Mouse (Mus musculus) intestine, postnatal 0 days (tissue): ENCODE data around the gene Ceacam18. TPM values are rescaled to one million over a fixed set of nuclear protein-coding genes. Genes with fewer than 3 reads are reported as not detected.
"Not testable (repeated sequence)": the region's sequence is repeated elsewhere in the genome, so short reads cannot be mapped to it uniquely, and the experiment has no call there.

ENCODE experiments used
- ATAC-seq: fragments of 200-750 bp; cut with Nextera tagmentation; 2 replicates; pipeline ENCODE4 v1.8.0; 2017; ENCODE audit warnings: mild to moderate bottlenecking, moderate TSS enrichment, moderate library complexity
- H3K27ac ChIP-seq: fragments of 300-500 bp; sonication (generic); 2 replicates; pipeline ENCODE4 v1.5.1; 2014; ENCODE audit warnings: mild to moderate bottlenecking, low read depth, low read length, moderate library complexity
- H3K27me3 ChIP-seq: fragments of 300-500 bp; sonication (generic); replicated peaks from 2 replicates; pipeline ENCODE4 v1.6.1; 2014; ENCODE audit warnings: low read length, mixed read lengths; ENCODE audit not compliant: control insufficient read depth, insufficient read depth
- H3K36me3 ChIP-seq: fragments of 300-500 bp; sonication (generic); 2 replicates; pipeline ENCODE4 v1.6.1; 2014; ENCODE audit warnings: mild to moderate bottlenecking, moderate library complexity; ENCODE audit not compliant: control insufficient read depth, insufficient read depth
- H3K4me1 ChIP-seq: fragments of 300-500 bp; sonication (generic); replicated peaks from 2 replicates; pipeline ENCODE4 v1.6.1; 2014; ENCODE audit warnings: antibody characterized with exemption, low read length, mixed read lengths; ENCODE audit not compliant: control insufficient read depth, insufficient read depth
- H3K4me2 ChIP-seq: fragments of 300-500 bp; sonication (generic); replicated peaks from 2 replicates; pipeline ENCODE4 v1.6.1; 2014; ENCODE audit warnings: low read depth, mild to moderate bottlenecking, moderate library complexity
- H3K4me3 ChIP-seq: fragments of 300-500 bp; sonication (generic); 2 replicates; pipeline ENCODE4 v1.5.1; 2014; ENCODE audit warnings: low read depth, low read length
- H3K9ac ChIP-seq: fragments of 300-500 bp; sonication (generic); 2 replicates; pipeline ENCODE4 v1.6.1; 2014; ENCODE audit warnings: mild to moderate bottlenecking, low read depth, low read length
- H3K9me3 ChIP-seq: fragments of 300-500 bp; sonication (generic); 2 replicates; pipeline ENCODE4 v1.6.1; 2016; ENCODE audit warnings: mixed run types; ENCODE audit not compliant: control insufficient read depth
- CTCF ChIP-seq: sonication (generic); IDR thresholded peaks from 2 replicates; pipeline ENCODE4 v1.5.1; 2016; ENCODE audit warnings: low read depth, mild to moderate bottlenecking, control low read depth, antibody characterized with exemption, moderate library complexity
- WGBS: fragments of 180-500 bp; shearing (Covaris S2); extraction: QIAGEN DNeasy Blood & Tissue Kit; methylation state at CpG from one replicate; pipeline ENCODE4 v1.1.7; 2014; 5-methylcytosine and 5-hydroxymethylcytosine counted together
- polyA plus RNA-seq: library from polyadenylated mRNA; unstranded; fragments of >200 nt; fragmentation: Nextera tagmentation; extraction: Ambion mirVana; gene quantifications from 2 replicates; pipeline ENCODE4 v1.2.1, GENCODE M21; 2015

The Ceacam18 gene
- polyA plus RNA-seq, 1 experiment from 2014 or later: 68.3 TPM

DNA sequence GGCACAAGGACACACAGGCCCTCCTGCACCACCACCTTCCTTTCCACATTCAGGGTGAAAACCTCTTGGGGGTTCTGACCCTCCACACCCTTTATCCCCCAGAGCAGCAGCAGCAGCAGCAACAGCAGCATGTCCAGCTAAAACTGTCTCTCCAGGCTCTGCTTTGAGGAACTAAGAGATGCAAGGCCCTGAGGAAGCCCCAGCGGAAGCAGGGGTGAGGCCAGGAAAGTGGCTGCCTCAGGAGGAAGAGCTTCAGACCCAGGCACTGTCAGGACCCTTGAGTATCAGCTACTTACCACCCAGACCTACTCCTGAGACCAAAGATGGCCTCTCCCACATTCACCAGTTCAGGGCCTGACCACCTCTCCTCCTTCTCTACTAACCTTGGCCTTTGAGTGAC is 25.5 kb downstream of the Ceacam18 start, which contains the start of gene Siglece:
Gene Siglece (minus strand): TSS at position 160 of the 400 bp plus-strand sequence.
- 60% methylated on average over 1 of the region's 1 CpGs for whole genome bisulfite sequencing
- H3K9ac ChIP-seq: no peak within 1 kb of the TSS
- H3K4me3 ChIP-seq: no peak within 1 kb of the TSS
- H3K9me3 ChIP-seq: no peaks in the 10 kb centered on the region
- no peaks in the 10 kb centered on the region for H3K27me3 ChIP-seq
- no peaks in the 10 kb centered on the region for H3K36me3 ChIP-seq
- H3K4me2 ChIP-seq: no peak within 1 kb of the TSS
- H3K4me1 ChIP-seq: no peaks in the 10 kb centered on the region
- TF ChIP-seq CTCF: no peak
- H3K27ac ChIP-seq: no peak within 1 kb of the TSS
- ATAC-seq: no peak

DNA sequence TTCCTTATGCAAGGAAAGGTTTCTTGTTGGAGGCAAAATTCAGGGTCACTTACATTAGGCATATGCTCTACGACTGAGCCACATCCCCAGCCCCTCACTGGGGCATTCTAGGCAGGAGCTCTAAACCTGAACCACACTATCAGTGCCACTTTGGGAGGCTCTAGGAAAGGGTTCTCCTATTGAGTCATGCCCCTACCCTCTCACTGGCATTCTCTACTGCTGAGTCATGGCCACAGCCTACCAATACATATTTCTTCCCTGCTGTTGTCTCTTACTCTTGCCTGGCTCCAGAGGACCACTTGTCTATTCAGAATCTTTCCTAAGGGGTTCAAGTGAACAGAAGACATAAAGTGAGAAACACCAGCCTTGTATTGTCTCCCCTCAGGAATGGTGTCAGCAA is 28.3 kb downstream of the Ceacam18 start:
- Histone ChIP-seq H3K9me3 (no peaks in the 10 kb centered on the region), H3K36me3 (no peaks in the 10 kb centered on the region), H3K27me3 (no peaks in the 10 kb centered on the region), H3K4me1 (no peaks in the 10 kb centered on the region), H3K4me3 (no peak overlapping the region), H3K4me2 (no peak overlapping the region), H3K9ac (no peak overlapping the region), H3K27ac (no peak overlapping the region)
- WGBS: 78% methylated on average over 1 of the region's 1 CpGs
- no peak for ATAC-seq
- TF ChIP-seq CTCF: no peak

DNA sequence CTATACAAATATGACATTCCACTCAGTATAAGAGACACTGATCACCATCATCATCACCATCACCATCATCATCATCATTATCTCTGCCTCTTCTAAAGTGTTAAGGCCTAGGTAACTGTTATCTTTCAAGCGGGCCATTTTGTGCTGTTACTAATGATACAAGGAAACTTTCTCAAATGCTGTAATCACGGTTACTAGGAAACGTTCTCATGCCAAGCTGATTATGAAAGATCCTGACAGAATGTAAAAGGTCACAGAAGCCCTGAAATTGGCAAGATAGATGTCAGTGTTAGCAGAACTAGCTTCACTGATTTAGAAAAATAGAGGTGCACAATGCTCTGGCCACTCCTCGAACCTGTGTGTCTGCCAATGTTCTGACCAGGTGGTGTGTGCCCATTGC is 32.7 kb downstream of the Ceacam18 start:
- not testable (repeated sequence) for H3K27me3 ChIP-seq, H3K4me1 ChIP-seq, H3K4me3 ChIP-seq, H3K9me3 ChIP-seq, H3K36me3 ChIP-seq, ATAC-seq, H3K9ac ChIP-seq, H3K27ac ChIP-seq, H3K4me2 ChIP-seq
- 65% methylated on average over 4 of the region's 4 CpGs for whole genome bisulfite sequencing

DNA sequence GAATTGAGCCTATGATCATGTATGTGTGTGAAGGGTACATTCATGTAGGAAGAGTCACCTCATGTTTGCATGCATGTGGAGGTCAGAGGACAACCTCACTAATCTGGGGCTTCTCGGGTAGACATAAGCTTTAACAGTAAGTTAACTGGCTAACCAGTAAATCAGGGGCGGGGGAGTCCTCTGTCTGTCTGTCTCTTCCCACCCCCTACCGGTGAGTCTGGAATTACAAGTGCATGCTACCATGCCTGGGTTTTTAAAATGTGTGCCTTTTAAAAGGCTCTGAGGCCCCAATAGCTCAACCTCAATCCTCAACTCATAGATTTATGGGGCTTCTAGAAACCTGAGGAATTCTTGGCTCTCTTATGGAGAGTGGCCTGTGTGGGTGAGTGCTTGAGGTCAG is 34.1 kb downstream of the Ceacam18 start:
- TF ChIP-seq CTCF: peak; percentile 64
- Histone ChIP-seq H3K4me3 (no peak overlapping the region), H3K4me2 (no peak overlapping the region), H3K36me3 (no peaks in the 10 kb centered on the region), H3K27me3 (no peaks in the 10 kb centered on the region), H3K4me1 (no peaks in the 10 kb centered on the region), H3K9ac (no peak overlapping the region), H3K27ac (no peak overlapping the region), H3K9me3 (no peaks in the 10 kb centered on the region)
- WGBS: 17% methylated on average over 3 of the region's 3 CpGs
- ATAC-seq: no peak

DNA sequence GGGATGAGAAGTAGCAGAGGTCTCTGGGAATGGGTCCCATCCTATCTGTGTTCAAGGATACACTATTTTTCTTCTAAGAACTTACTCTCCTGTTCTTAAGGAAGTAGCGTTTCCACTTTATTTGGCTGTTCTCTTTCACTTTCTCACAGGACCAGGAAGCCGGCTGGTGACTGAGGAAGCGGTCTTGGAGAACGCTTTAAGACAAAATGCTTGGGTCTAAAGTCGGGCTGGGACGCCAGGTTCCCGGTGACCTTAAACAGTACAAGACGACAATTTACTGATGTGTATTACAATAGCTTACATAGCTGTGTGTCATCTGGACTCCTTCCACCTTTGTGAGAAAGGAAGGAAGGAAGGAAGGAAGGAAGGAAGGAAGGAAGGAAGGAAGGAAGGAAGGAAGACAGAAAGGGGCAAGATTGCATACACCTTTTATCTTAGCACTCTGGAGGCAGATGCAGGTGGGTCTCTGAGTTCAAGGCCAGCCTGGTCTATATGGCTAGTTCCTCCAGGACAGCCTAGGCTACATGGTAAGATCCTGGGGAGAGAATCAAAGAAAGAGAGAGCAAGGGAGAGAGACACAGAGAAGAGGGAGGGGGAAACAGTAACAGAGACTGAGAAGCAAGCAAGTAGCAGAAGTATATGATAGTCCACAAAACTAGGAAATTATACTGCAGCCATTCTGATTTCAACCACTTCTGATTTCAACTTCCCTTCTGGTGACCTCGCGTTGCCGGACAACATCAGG is 36.7 kb downstream of the Ceacam18 start:
- H3K27me3 ChIP-seq: no peaks in the 10 kb centered on the region
- peak overlapping the region; percentile 64 for H3K4me3 ChIP-seq
- peak; percentile 0; the same call in 1 of the 2 replicates for ATAC-seq
- no peak overlapping the region for H3K9ac ChIP-seq
- no peaks in the 10 kb centered on the region for H3K9me3 ChIP-seq
- peak overlapping the region; percentile 66 for H3K4me2 ChIP-seq
- TF ChIP-seq CTCF: no peak
- H3K4me1 ChIP-seq: no peaks in the 10 kb centered on the region
- H3K36me3 ChIP-seq: peaks cover 11% of the 10 kb centered on the region
- H3K27ac ChIP-seq: no peak overlapping the region
- 65% methylated on average over 11 of the region's 11 CpGs for WGBS

DNA sequence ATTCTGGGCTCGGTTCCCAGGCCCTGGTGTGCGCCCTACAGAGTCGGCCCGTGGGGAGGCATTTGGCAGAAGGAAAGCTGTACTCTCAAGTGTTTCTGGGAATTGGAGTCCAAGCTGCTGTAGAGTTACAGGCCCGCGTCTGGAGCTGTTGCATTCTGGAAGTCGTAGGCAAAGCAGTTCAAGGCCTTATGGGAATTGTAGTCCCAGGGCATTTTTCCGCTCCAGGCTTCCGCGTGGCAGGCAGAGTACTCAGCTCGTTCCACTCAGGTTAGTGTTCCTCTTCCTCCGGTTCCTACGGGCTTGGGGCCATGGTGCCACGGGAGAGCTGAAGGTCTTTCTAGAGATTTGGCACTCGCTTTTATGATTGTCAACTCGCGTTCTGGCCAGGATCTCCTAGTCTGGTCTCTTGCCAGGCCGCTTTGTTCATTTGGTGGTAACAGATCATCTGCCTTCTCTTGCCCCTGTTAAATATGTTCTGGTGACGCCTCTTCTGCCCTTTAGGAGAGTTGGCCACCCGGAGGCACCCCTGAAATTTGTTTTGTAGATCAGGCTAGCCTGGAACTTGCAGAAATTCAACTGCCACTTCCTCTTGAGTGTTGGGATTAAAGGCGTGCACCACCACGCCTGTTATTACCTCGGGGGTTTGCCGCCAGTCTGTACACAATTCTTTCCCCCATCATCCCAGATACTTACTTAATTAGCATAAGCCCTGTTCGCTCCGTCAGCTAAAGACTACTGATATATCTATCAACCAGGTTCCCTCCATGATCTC is 37.5 kb downstream of the Ceacam18 start, which contains the start of gene Ctu1:
Gene Ctu1 (plus strand): TSS at position 208 of the 772 bp plus-strand sequence.
- TF ChIP-seq CTCF: no peak
- peak within 1 kb of the TSS; percentile 55 for H3K9ac ChIP-seq
- ATAC-seq: peak; percentile 89
- peaks cover 19% of the 10 kb centered on the region for H3K36me3 ChIP-seq
- H3K4me2 ChIP-seq: peak within 1 kb of the TSS; percentile 66
- H3K4me3 ChIP-seq: peak within 1 kb of the TSS; percentile 64
- H3K27ac ChIP-seq: no peak within 1 kb of the TSS
- H3K9me3 ChIP-seq: no peaks in the 10 kb centered on the region
- WGBS: under 1% methylated on average over 26 of the region's 26 CpGs
- H3K27me3 ChIP-seq: no peaks in the 10 kb centered on the region
- H3K4me1 ChIP-seq: no peaks in the 10 kb centered on the region
